Mouse (Mus musculus) liver, embryonic 15.5 days (tissue): ENCODE data around the gene Hamp2. TPM values are rescaled to one million over a fixed set of nuclear protein-coding genes. Genes with fewer than 3 reads are reported as not detected.
A peak's percentile ranks its signal among the peaks of the same experiment; 100 is the strongest.
"Not testable (repeated sequence)": the region's sequence is repeated elsewhere in the genome, so short reads cannot be mapped to it uniquely, and the experiment has no call there.

Source experiments
- ATAC-seq: fragments of 200-750 bp; cut with Nextera tagmentation; 2 replicates; pipeline ENCODE4 v1.8.0; 2017; ENCODE audit warnings: moderate number of reproducible peaks, mild to moderate bottlenecking, moderate library complexity; ENCODE audit not compliant: insufficient read depth
- H3K27ac ChIP-seq: fragments of 300-500 bp; sonication (generic); replicated peaks from 2 replicates; pipeline ENCODE4 v1.5.1; 2015; ENCODE audit warnings: mild to moderate bottlenecking, inconsistent platforms
- H3K27me3 ChIP-seq: fragments of 300-500 bp; sonication (generic); 2 replicates; pipeline ENCODE4 v1.6.1; 2015; ENCODE audit warnings: mild to moderate bottlenecking, inconsistent platforms
- H3K36me3 ChIP-seq: fragments of 300-500 bp; sonication (generic); replicated peaks from 2 replicates; pipeline ENCODE4 v1.6.1; 2015; ENCODE audit warnings: moderate library complexity, mild to moderate bottlenecking, inconsistent platforms
- H3K4me1 ChIP-seq: fragments of 300-500 bp; sonication (generic); replicated peaks from 2 replicates; pipeline ENCODE4 v1.6.1; 2015; ENCODE audit warnings: inconsistent platforms
- H3K4me2 ChIP-seq: fragments of 300-500 bp; sonication (generic); 2 replicates; pipeline ENCODE4 v1.6.1; 2015; ENCODE audit warnings: moderate library complexity, mild to moderate bottlenecking, inconsistent platforms
- H3K4me3 ChIP-seq: fragments of 300-500 bp; sonication (generic); replicated peaks from 2 replicates; pipeline ENCODE4 v1.5.1; 2015; ENCODE audit warnings: mild to moderate bottlenecking, inconsistent platforms
- H3K9ac ChIP-seq: fragments of 300-500 bp; sonication (generic); 2 replicates; pipeline ENCODE4 v1.6.1; 2015; ENCODE audit warnings: moderate library complexity, mild to moderate bottlenecking, inconsistent platforms
- H3K9me3 ChIP-seq: fragments of 300-500 bp; sonication (generic); replicated peaks from 2 replicates; pipeline ENCODE4 v1.6.1; 2016; ENCODE audit warnings: inconsistent platforms
- WGBS: fragments of 180-500 bp; shearing (Covaris S2); methylation state at CpG from one replicate; pipeline ENCODE4 v1.1.7; 2015; ENCODE audit warnings: mixed read lengths; ENCODE audit not compliant: insufficient replicate concordance; 5-methylcytosine and 5-hydroxymethylcytosine counted together
- polyA plus RNA-seq: library from polyadenylated mRNA; unstranded; fragments of >200 nt; fragmentation: Nextera tagmentation; extraction: Ambion mirVana; gene quantifications from 2 replicates; pipeline ENCODE4 v1.2.1, GENCODE M21; 2015

The Hamp2 gene
- polyA plus RNA-seq, 1 experiment from 2014 or later = not detected

- H3K9me3 ChIP-seq = no peaks in the 10 kb centered on the region
- H3K4me1 ChIP-seq = peaks cover 33% of the 10 kb centered on the region
- H3K36me3 ChIP-seq = peaks cover 71% of the 10 kb centered on the region
- no peak for ATAC-seq
- no peak overlapping the region for H3K4me3 ChIP-seq
- H3K27me3 ChIP-seq = no peaks in the 10 kb centered on the region
- H3K27ac ChIP-seq = no peak overlapping the region
- WGBS = 87% methylated on average over 16 of the region's 16 CpGs
- no peak overlapping the region for H3K4me2 ChIP-seq
- H3K9ac ChIP-seq = no peak overlapping the region
Measured at GRCm38 (mm10) chr7:30952441-30953265, 28.2 kb upstream of the Hamp2 start.

DNA sequence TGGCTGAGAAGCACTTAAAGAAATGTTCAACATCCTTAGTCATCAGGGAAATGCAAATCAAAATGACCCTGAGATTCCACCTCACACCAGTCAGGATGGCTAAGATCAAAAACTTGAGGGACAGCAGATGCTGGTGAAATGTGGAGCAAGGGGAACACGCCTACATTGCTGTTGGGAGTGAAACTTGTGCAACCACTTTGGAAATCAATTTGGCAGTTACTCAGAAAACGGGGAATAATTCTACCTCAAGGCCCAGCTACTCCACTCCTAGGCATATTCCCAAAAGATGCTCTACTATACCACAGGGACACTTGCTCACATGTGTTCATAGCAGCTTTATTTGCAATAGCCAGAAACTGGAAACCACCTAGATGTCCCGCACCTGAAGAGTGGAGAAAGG lies 25.4 kb upstream of the Hamp2 start:
- not testable (repeated sequence) for H3K4me3 ChIP-seq, H3K9me3 ChIP-seq, H3K27me3 ChIP-seq, H3K9ac ChIP-seq, H3K27ac ChIP-seq, H3K4me2 ChIP-seq, ATAC-seq
- H3K36me3 ChIP-seq = peaks cover 73% of the 10 kb centered on the region
- peaks cover 22% of the 10 kb centered on the region for H3K4me1 ChIP-seq
- 79% methylated on average over 3 of the region's 3 CpGs for WGBS

GRCm38 (mm10) chr7:30945876-30946275 lies 21.4 kb upstream of the Hamp2 start:
- Histone ChIP-seq H3K9ac (no peak overlapping the region), H3K9me3 (no peaks in the 10 kb centered on the region), H3K27me3 (no peaks in the 10 kb centered on the region), H3K36me3 (peaks cover 32% of the 10 kb centered on the region), H3K4me2 (no peak overlapping the region), H3K27ac (no peak overlapping the region), H3K4me3 (no peak overlapping the region), H3K4me1 (no peaks in the 10 kb centered on the region; the same call in 1 of the 2 replicates)
- 88% methylated on average over 7 of the region's 7 CpGs for WGBS
- no peak for ATAC-seq

- 82% methylated on average over 7 of the region's 7 CpGs for WGBS
- peak; percentile 44; the same call in 1 of the 2 replicates for ATAC-seq
- not testable (repeated sequence) for H3K27ac ChIP-seq
Measured at GRCm38 (mm10) chr7:30945466-30945865, 21.0 kb upstream of the Hamp2 start.

DNA sequence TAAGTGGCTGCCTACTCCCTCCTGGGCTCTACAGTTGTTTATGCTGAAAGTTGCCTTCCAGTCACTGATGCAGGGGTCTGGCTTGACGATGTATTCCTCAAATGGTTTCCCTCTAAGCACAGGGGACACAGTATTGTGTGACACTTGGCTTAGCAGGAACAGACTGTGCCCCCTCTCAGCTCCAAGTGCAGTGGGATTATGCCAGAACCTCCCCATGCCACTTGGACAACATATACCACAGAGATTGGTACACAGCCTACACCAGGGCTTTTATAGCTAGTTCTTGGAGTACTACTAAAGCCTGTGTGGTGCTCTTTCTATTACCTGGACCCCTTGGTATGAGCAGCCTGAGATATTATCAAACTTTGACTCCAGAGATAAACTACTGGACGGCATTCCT lies 20.2 kb upstream of the Hamp2 start:
- not testable (repeated sequence) for H3K4me3 ChIP-seq, H3K27ac ChIP-seq, H3K9me3 ChIP-seq, H3K9ac ChIP-seq, H3K4me1 ChIP-seq, H3K27me3 ChIP-seq, ATAC-seq, H3K4me2 ChIP-seq
- WGBS = 52% methylated on average over 2 of the region's 2 CpGs
- H3K36me3 ChIP-seq = peaks cover 21% of the 10 kb centered on the region

More at GRCm38 (mm10) chr7:30945466-30945865, 21.0 kb upstream of the Hamp2 start:
- H3K27me3 ChIP-seq, H3K9ac ChIP-seq, H3K4me3 ChIP-seq, H3K4me2 ChIP-seq, H3K4me1 ChIP-seq, H3K9me3 ChIP-seq: not testable (repeated sequence)
- H3K36me3 ChIP-seq = peaks cover 28% of the 10 kb centered on the region

DNA sequence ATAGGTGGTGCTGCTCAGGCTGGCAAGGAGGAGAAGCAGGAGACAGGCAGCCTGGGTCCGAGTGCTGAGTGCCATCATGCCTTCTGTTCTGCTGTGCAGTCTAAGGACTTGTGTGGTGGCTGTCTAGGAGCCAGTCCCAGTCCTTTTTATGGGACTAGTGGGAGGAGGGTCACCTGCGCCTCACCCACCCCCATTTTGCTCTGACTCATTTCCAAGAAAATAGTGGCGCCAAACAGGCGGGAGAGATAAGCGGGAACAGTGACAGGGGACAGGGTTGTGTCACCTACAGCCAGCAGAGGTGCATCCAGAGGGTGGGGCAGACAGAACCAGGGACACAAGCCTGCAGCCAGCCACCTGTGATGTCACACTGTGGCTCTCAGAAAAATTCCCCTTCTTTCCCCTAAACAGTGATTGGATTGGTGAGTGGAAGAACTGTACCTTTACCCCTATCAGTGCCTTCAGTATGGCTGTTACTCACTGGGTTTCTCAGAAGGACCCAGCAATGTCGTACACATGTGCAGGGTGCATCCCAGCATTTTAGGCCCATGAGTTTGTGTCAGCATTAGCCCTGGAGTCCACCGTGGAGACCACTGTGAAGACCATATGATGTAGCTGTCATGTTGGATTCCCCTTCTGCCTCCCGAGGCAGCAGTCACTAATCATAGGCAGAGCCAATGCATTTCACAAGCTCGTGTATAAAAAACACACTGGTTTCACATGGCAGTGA lies 19.6 kb upstream of the Hamp2 start, which contains the start of gene Hamp:
Hamp (minus strand) TSS at position 124 of the 727 bp plus-strand sequence.
- peak; percentile 38; the same call in 1 of the 2 replicates for ATAC-seq
- 56% methylated on average over 9 of the region's 9 CpGs for WGBS
- no peak within 1 kb of the TSS for H3K4me3 ChIP-seq

GRCm38 (mm10) chr7:30942365-30942764 lies 17.9 kb upstream of the Hamp2 start:
- WGBS = 24% methylated on average over 3 of the region's 3 CpGs
- H3K36me3 ChIP-seq, H3K9me3 ChIP-seq, H3K27ac ChIP-seq, H3K4me2 ChIP-seq, H3K4me3 ChIP-seq, H3K27me3 ChIP-seq, H3K4me1 ChIP-seq, H3K9ac ChIP-seq, ATAC-seq: not testable (repeated sequence)

More for the DNA sequence above, 19.6 kb upstream of the Hamp2 start, which contains the start of gene Hamp:
- Histone ChIP-seq H3K27me3 (no peaks in the 10 kb centered on the region), H3K27ac (no peak within 1 kb of the TSS), H3K4me1 (no peaks in the 10 kb centered on the region; the same call in 1 of the 2 replicates), H3K9me3 (no peaks in the 10 kb centered on the region), H3K9ac (no peak within 1 kb of the TSS), H3K4me2 (no peak within 1 kb of the TSS), H3K36me3 (peaks cover 14% of the 10 kb centered on the region)

DNA sequence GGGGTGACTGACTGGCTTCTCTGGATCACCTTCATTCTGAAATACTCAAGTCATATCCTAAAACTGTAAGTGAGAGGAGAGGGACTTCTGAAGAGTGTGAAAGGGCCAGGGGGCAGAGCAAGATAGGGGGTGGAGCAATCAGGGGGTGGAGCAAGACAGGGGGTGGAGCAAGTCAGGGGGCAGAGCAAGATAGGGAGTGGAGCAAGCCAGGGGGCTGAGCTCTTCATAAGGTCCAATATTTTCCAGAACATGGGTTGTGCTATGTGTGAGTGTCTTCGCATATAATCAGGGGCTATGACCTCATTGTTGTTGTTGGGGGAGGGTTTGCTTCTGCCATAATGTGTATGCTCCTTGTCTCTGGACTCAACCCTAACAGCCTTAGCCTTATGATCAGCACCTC lies 15.6 kb upstream of the Hamp2 start:
- H3K9me3 ChIP-seq, H3K9ac ChIP-seq, H3K4me1 ChIP-seq, H3K4me2 ChIP-seq, H3K27ac ChIP-seq, H3K27me3 ChIP-seq, H3K4me3 ChIP-seq, ATAC-seq, H3K36me3 ChIP-seq: not testable (repeated sequence)
- WGBS = 58% methylated on average over 1 of the region's 1 CpGs

- not testable (repeated sequence) for H3K4me3 ChIP-seq, H3K36me3 ChIP-seq, H3K4me2 ChIP-seq, H3K27me3 ChIP-seq, H3K27ac ChIP-seq, H3K4me1 ChIP-seq, H3K9ac ChIP-seq, H3K9me3 ChIP-seq, ATAC-seq
- WGBS = 34% methylated on average over 6 of the region's 6 CpGs
Measured at GRCm38 (mm10) chr7:30935422-30936099, 11.1 kb upstream of the Hamp2 start.

DNA sequence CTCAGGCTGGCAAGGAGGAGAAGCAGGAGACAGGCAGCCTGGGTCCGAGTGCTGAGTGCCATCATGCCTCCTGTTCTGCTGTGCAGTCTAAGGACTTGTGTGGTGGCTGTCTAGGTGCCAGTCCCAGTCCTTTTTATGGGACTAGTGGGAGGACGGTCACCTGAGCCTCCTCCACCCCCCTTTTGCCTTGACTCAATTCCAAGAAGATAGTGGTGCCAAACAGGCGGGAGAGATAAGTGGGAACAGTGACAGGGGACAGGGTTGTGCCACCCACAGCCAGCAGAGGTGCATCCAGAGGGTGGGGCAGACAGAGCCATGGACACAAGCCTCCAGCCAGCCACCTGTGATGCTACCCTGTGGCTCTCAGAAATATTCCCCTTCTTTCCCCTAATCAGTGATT lies 410 bp downstream of the Hamp2 start:
- Histone ChIP-seq H3K4me2 (no peak overlapping the region), H3K9ac (no peak overlapping the region), H3K36me3 (no peaks in the 10 kb centered on the region), H3K9me3 (no peaks in the 10 kb centered on the region), H3K4me3 (no peak overlapping the region), H3K27me3 (no peaks in the 10 kb centered on the region), H3K27ac (no peak overlapping the region), H3K4me1 (no peaks in the 10 kb centered on the region)
- WGBS = 42% methylated on average over 3 of the region's 3 CpGs
- no peak for ATAC-seq

DNA sequence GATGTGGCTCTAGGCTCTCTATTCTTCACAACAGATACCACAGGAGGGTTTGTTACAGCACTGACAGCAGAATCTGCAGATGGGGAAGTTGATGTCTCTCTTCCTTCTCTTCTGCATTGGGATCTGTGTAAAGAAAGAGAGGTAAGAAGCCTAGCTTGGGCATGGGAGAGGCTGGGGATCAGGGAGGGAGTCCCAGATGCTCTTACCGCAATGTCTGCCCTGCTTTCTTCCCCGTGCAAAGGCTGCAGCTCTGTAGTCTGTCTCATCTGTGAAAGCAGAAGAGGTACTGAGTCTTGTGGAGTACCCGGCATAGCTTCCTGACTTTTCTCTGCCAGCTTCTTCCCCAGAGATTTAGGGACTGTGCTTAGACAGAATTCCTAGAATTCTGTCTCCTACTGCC lies 2.0 kb downstream of the Hamp2 start:
- H3K36me3 ChIP-seq, H3K4me3 ChIP-seq, H3K27ac ChIP-seq, H3K4me2 ChIP-seq, H3K9me3 ChIP-seq, H3K4me1 ChIP-seq, H3K9ac ChIP-seq, H3K27me3 ChIP-seq, ATAC-seq: not testable (repeated sequence)
- WGBS = 13% methylated on average over 3 of the region's 3 CpGs
